Mouse (Mus musculus) mammary gland, adult 2 months (tissue): ENCODE results near the gene Olfr1351. TPM values are rescaled to one million over a fixed set of nuclear protein-coding genes. Genes with fewer than 3 reads are reported as not detected.

Experiments
- polyA plus RNA-seq: library from polyadenylated mRNA; depleted of rRNA; stranded (reverse); fragments of >200 nt; gene quantifications from 2 replicates; pipeline ENCODE4 v1.2.3, GENCODE M21; 2012; ENCODE audit warnings: low replicate concordance; rRNA removed

Olfr1351 gene
- not detected in 2 replicates for polyA plus RNA-seq

GRCm38 (mm10) chr10:79012172-79012571, at the start of gene Olfr1351:
Gene Olfr1351 (plus strand): TSS chr10:79012472.

GRCm38 (mm10) chr10:78963009-78963408, 49.3 kb upstream of the Olfr1351 start, which contains the start of gene Olfr1353:
Gene Olfr1353 (plus strand): TSS chr10:78963309.

GRCm38 (mm10) chr10:78980750-78981149, 31.5 kb upstream of the Olfr1351 start, which contains the start of gene Olfr1352:
Gene Olfr1352 (plus strand): TSS chr10:78981050.

DNA sequence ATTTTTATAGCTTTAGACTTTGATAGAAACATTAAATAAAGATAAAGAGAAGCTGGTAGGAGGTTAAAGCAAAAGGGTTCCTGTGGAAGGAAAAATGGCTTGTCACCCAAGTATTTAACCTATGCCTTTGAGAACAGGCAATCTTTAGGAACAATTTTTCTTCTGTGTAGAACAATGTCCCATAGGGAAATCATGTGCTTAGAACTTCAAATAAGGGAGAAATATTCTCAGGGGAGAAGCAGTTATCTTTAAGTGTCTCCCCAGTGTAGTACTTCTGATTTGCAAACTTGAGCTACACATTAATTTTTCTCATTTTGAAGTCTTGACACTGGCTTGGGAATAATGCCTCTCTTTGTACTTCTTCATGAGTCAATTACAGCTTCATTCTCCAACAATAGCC, 16.2 kb downstream of the Olfr1351 start, which contains the start of gene Olfr57:
Gene Olfr57 (plus strand): TSS at position 301 of the 400 bp plus-strand sequence.

Other genes starting within 250 kb of the Olfr1351 start
- gene Slc1a6, start 232.0 kb upstream of the Olfr1351 start, polyA plus RNA-seq, result 0.06 and 0.24 TPM in 2 replicates
- not detected in 2 replicates for gene Olfr1356, start 160.3 kb upstream of the Olfr1351 start, polyA plus RNA-seq
- gene Olfr1355, start 136.9 kb upstream of the Olfr1351 start, polyA plus RNA-seq, result not detected in 2 replicates
- gene Olfr1354, start 99.3 kb upstream of the Olfr1351 start, polyA plus RNA-seq, result not detected in 2 replicates
- gene Olfr8, start 61.8 kb upstream of the Olfr1351 start, polyA plus RNA-seq, result not detected in 2 replicates
- not detected in 2 replicates for gene Olfr1353, start 49.2 kb upstream of the Olfr1351 start, polyA plus RNA-seq
- gene Olfr1352, start 31.4 kb upstream of the Olfr1351 start, polyA plus RNA-seq, result not detected in 2 replicates
- not detected in 2 replicates for gene Olfr57, start 16.3 kb downstream of the Olfr1351 start, polyA plus RNA-seq
- 1.0 and 2.5 TPM in 2 replicates for gene 2610008E11Rik, start 85.1 kb downstream of the Olfr1351 start, polyA plus RNA-seq
- not detected in 2 replicates for gene Vmn2r80, start 136.3 kb downstream of the Olfr1351 start, polyA plus RNA-seq
- not detected in 2 replicates for gene Vmn2r81, start 235.2 kb downstream of the Olfr1351 start, polyA plus RNA-seq